Mouse (Mus musculus): ENCODE data around the gene Hbb-bh2. TPM values are rescaled to one million over a fixed set of nuclear protein-coding genes. Genes with fewer than 3 reads are reported as not detected.

The Hbb-bh2 gene
- not detected in 2 replicates for polyA plus RNA-seq (2014; fragmentation: Nextera tagmentation; extraction: Ambion mirVana)

GRCm38 (mm10) chr7:103840268-103840667 is at the start of gene Hbb-bh2:
Gene Hbb-bh2, minus strand, starts transcription at chr7:103840520.
- Histone ChIP-seq H3K9me3 (ENCODE audit: control insufficient read depth, low read length) (no peaks in the 10 kb centered on the region), H3K9ac (replicated peaks; ENCODE audit: low read length) (no peak within 1 kb of the TSS), H3K27ac (replicated peaks; ENCODE audit: low read depth, low read length) (no peak within 1 kb of the TSS), H3K27me3 (ENCODE audit: control insufficient read depth, insufficient read depth, low read length) (no peaks in the 10 kb centered on the region), H3K36me3 (ENCODE audit: control insufficient read depth, insufficient read depth, low read length) (no peaks in the 10 kb centered on the region), H3K4me2 (ENCODE audit: low read length) (no peak within 1 kb of the TSS), H3K4me3 (replicated peaks; ENCODE audit: low read depth, low read length) (no peak within 1 kb of the TSS), H3K4me1 (ENCODE audit: control insufficient read depth, insufficient read depth, low read length) (no peaks in the 10 kb centered on the region)
- WGBS: 75% methylated on average over 3 of the region's 3 CpGs
- ATAC-seq (ENCODE audit: low FRiP score, low TSS enrichment) (no peak), DNase-seq (no peak)

- Histone ChIP-seq H3K4me3 (replicated peaks; ENCODE audit: low read depth, low read length) (no peak within 1 kb of the TSS), H3K27ac (replicated peaks; ENCODE audit: low read depth, low read length) (no peak within 1 kb of the TSS), H3K4me2 (ENCODE audit: low read length) (no peak within 1 kb of the TSS), H3K9ac (replicated peaks; ENCODE audit: low read length) (no peak within 1 kb of the TSS), H3K9me3 (ENCODE audit: control insufficient read depth, low read length) (no peaks in the 10 kb centered on the region), H3K4me1 (ENCODE audit: control insufficient read depth, insufficient read depth, low read length) (no peaks in the 10 kb centered on the region), H3K36me3 (ENCODE audit: control insufficient read depth, insufficient read depth, low read length) (no peaks in the 10 kb centered on the region), H3K27me3 (ENCODE audit: control insufficient read depth, insufficient read depth, low read length) (no peaks in the 10 kb centered on the region)
- ATAC-seq (ENCODE audit: low FRiP score, low TSS enrichment): no peak
- DNase-seq: no peak
Measured at GRCm38 (mm10) chr7:103886152-103886551, 45.8 kb upstream of the Hbb-bh2 start, which contains the start of gene Olfr66. Gene Olfr66, minus strand, starts transcription at chr7:103886252.

- no peaks in the 10 kb centered on the region for H3K4me1 ChIP-seq (ENCODE audit: control insufficient read depth, insufficient read depth, low read length)
- H3K27ac ChIP-seq (replicated peaks; ENCODE audit: low read depth, low read length): no peak overlapping the region
- no peak overlapping the region for H3K4me2 ChIP-seq (ENCODE audit: low read length)
- DNase-seq (no peak), ATAC-seq (ENCODE audit: low FRiP score, low TSS enrichment) (no peak)
- H3K36me3 ChIP-seq (ENCODE audit: control insufficient read depth, insufficient read depth, low read length): no peaks in the 10 kb centered on the region
- no peaks in the 10 kb centered on the region for H3K27me3 ChIP-seq (ENCODE audit: control insufficient read depth, insufficient read depth, low read length)
- H3K9me3 ChIP-seq (ENCODE audit: control insufficient read depth, low read length): no peaks in the 10 kb centered on the region
- no peak overlapping the region for H3K9ac ChIP-seq (replicated peaks; ENCODE audit: low read length)
- 83% methylated on average over 2 of the region's 2 CpGs for WGBS
- H3K4me3 ChIP-seq (replicated peaks; ENCODE audit: low read depth, low read length): no peak overlapping the region
Measured at GRCm38 (mm10) chr7:103877093-103877492, 36.8 kb upstream of the Hbb-bh2 start.

GRCm38 (mm10) chr7:103874451-103874850 is 34.1 kb upstream of the Hbb-bh2 start:
- H3K9ac ChIP-seq (replicated peaks; ENCODE audit: low read length): no peak overlapping the region
- no peaks in the 10 kb centered on the region for H3K36me3 ChIP-seq (ENCODE audit: control insufficient read depth, insufficient read depth, low read length)
- ATAC-seq (ENCODE audit: low FRiP score, low TSS enrichment) (no peak), DNase-seq (peak; percentile 3)
- H3K4me2 ChIP-seq (ENCODE audit: low read length): no peak overlapping the region
- H3K4me3 ChIP-seq (replicated peaks; ENCODE audit: low read depth, low read length): no peak overlapping the region
- no peaks in the 10 kb centered on the region for H3K27me3 ChIP-seq (ENCODE audit: control insufficient read depth, insufficient read depth, low read length)
- WGBS: 63% methylated on average over 5 of the region's 5 CpGs
- H3K9me3 ChIP-seq (ENCODE audit: control insufficient read depth, low read length): no peaks in the 10 kb centered on the region
- no peak overlapping the region for H3K27ac ChIP-seq (replicated peaks; ENCODE audit: low read depth, low read length)
- no peaks in the 10 kb centered on the region for H3K4me1 ChIP-seq (ENCODE audit: control insufficient read depth, insufficient read depth, low read length)

- DNase-seq (peak; percentile 62), ATAC-seq (ENCODE audit: low FRiP score, low TSS enrichment) (no peak)
- Histone ChIP-seq H3K4me1 (ENCODE audit: control insufficient read depth, insufficient read depth, low read length) (no peaks in the 10 kb centered on the region), H3K27ac (replicated peaks; ENCODE audit: low read depth, low read length) (no peak overlapping the region), H3K4me3 (replicated peaks; ENCODE audit: low read depth, low read length) (no peak overlapping the region), H3K4me2 (ENCODE audit: low read length) (no peak overlapping the region), H3K9ac (replicated peaks; ENCODE audit: low read length) (no peak overlapping the region), H3K27me3 (ENCODE audit: control insufficient read depth, insufficient read depth, low read length) (no peaks in the 10 kb centered on the region), H3K9me3 (ENCODE audit: control insufficient read depth, low read length) (no peaks in the 10 kb centered on the region), H3K36me3 (ENCODE audit: control insufficient read depth, insufficient read depth, low read length) (no peaks in the 10 kb centered on the region)
- WGBS: 8% methylated on average over 1 of the region's 1 CpGs
Measured at GRCm38 (mm10) chr7:103873064-103873463, 32.7 kb upstream of the Hbb-bh2 start.

- Histone ChIP-seq H3K27ac (replicated peaks; ENCODE audit: low read depth, low read length) (no peak overlapping the region), H3K4me1 (ENCODE audit: control insufficient read depth, insufficient read depth, low read length) (no peaks in the 10 kb centered on the region), H3K36me3 (ENCODE audit: control insufficient read depth, insufficient read depth, low read length) (no peaks in the 10 kb centered on the region), H3K9ac (replicated peaks; ENCODE audit: low read length) (no peak overlapping the region), H3K4me2 (ENCODE audit: low read length) (no peak overlapping the region), H3K27me3 (ENCODE audit: control insufficient read depth, insufficient read depth, low read length) (no peaks in the 10 kb centered on the region), H3K9me3 (ENCODE audit: control insufficient read depth, low read length) (no peaks in the 10 kb centered on the region), H3K4me3 (replicated peaks; ENCODE audit: low read depth, low read length) (no peak overlapping the region)
- ATAC-seq (ENCODE audit: low FRiP score, low TSS enrichment): no peak
- no peak for DNase-seq
Measured at GRCm38 (mm10) chr7:103870667-103871066, 30.3 kb upstream of the Hbb-bh2 start.

GRCm38 (mm10) chr7:103865716-103866115 is 25.4 kb upstream of the Hbb-bh2 start:
- no peak for ATAC-seq (ENCODE audit: low FRiP score, low TSS enrichment)
- H3K4me3 ChIP-seq (replicated peaks; ENCODE audit: low read depth, low read length): no peak overlapping the region

GRCm38 (mm10) chr7:103861531-103861930 is 21.2 kb upstream of the Hbb-bh2 start:
- no peaks in the 10 kb centered on the region for H3K36me3 ChIP-seq (ENCODE audit: control insufficient read depth, insufficient read depth, low read length)
- H3K4me3 ChIP-seq (replicated peaks; ENCODE audit: low read depth, low read length): no peak overlapping the region
- H3K9me3 ChIP-seq (ENCODE audit: control insufficient read depth, low read length): no peaks in the 10 kb centered on the region
- H3K4me1 ChIP-seq (ENCODE audit: control insufficient read depth, insufficient read depth, low read length): no peaks in the 10 kb centered on the region
- no peak overlapping the region for H3K9ac ChIP-seq (replicated peaks; ENCODE audit: low read length)
- no peak overlapping the region for H3K4me2 ChIP-seq (ENCODE audit: low read length)
- DNase-seq (no peak), ATAC-seq (ENCODE audit: low FRiP score, low TSS enrichment) (no peak)
- no peak overlapping the region for H3K27ac ChIP-seq (replicated peaks; ENCODE audit: low read depth, low read length)
- no peaks in the 10 kb centered on the region for H3K27me3 ChIP-seq (ENCODE audit: control insufficient read depth, insufficient read depth, low read length)
- 85% methylated on average over 3 of the region's 3 CpGs for WGBS

More at GRCm38 (mm10) chr7:103865716-103866115, 25.4 kb upstream of the Hbb-bh2 start:
- DNase-seq: no peak
- H3K27ac ChIP-seq (replicated peaks; ENCODE audit: low read depth, low read length): no peak overlapping the region
- no peaks in the 10 kb centered on the region for H3K9me3 ChIP-seq (ENCODE audit: control insufficient read depth, low read length)
- H3K27me3 ChIP-seq (ENCODE audit: control insufficient read depth, insufficient read depth, low read length): no peaks in the 10 kb centered on the region
- no peaks in the 10 kb centered on the region for H3K36me3 ChIP-seq (ENCODE audit: control insufficient read depth, insufficient read depth, low read length)
- H3K4me1 ChIP-seq (ENCODE audit: control insufficient read depth, insufficient read depth, low read length): no peaks in the 10 kb centered on the region
- no peak overlapping the region for H3K9ac ChIP-seq (replicated peaks; ENCODE audit: low read length)
- H3K4me2 ChIP-seq (ENCODE audit: low read length): no peak overlapping the region

- no peaks in the 10 kb centered on the region for H3K27me3 ChIP-seq (ENCODE audit: control insufficient read depth, insufficient read depth, low read length)
- DNase-seq (peak; percentile 8), ATAC-seq (ENCODE audit: low FRiP score, low TSS enrichment) (no peak)
- H3K9ac ChIP-seq (replicated peaks; ENCODE audit: low read length): no peak overlapping the region
- no peak overlapping the region for H3K4me2 ChIP-seq (ENCODE audit: low read length)
- no peaks in the 10 kb centered on the region for H3K4me1 ChIP-seq (ENCODE audit: control insufficient read depth, insufficient read depth, low read length)
- 50% methylated on average over 1 of the region's 1 CpGs for WGBS
- no peaks in the 10 kb centered on the region for H3K36me3 ChIP-seq (ENCODE audit: control insufficient read depth, insufficient read depth, low read length)
- H3K27ac ChIP-seq (replicated peaks; ENCODE audit: low read depth, low read length): no peak overlapping the region
- no peaks in the 10 kb centered on the region for H3K9me3 ChIP-seq (ENCODE audit: control insufficient read depth, low read length)
- no peak overlapping the region for H3K4me3 ChIP-seq (replicated peaks; ENCODE audit: low read depth, low read length)
Measured at GRCm38 (mm10) chr7:103860855-103861254, 20.5 kb upstream of the Hbb-bh2 start.

Data from midbrain, embryonic 14.5 days (tissue).